Mouse (Mus musculus) embryonic facial prominence, embryonic 15.5 days (tissue): ENCODE measurements around the gene Tex22. TPM values are rescaled to one million over a fixed set of nuclear protein-coding genes. Genes with fewer than 3 reads are reported as not detected.

Experiments used
- microRNA-seq: library from miRNA; unstranded; fragments of <30 nt; microRNA quantifications from one replicate; pipeline ENCODE4, GENCODE M21; 2016; ENCODE audit warnings: borderline number of aligned reads
- polyA plus RNA-seq: library from polyadenylated mRNA; unstranded; fragments of >200 nt; fragmentation: Nextera tagmentation; extraction: Ambion mirVana; gene quantifications from 2 replicates; pipeline ENCODE4 v1.2.1, GENCODE M21; 2015

Tex22 gene
- polyA plus RNA-seq, 1 experiment from 2014 or later, result not detected

Small RNAs within 50 kb of the gene (microRNA-seq; reads per million reads assigned to microRNA genes)
- gene Gm44471, result not detected

Other genes starting within 250 kb of the Tex22 start
- gene Cdca4, start 245.1 kb upstream of the Tex22 start, polyA plus RNA-seq, result 99.7 and 110 TPM in 2 replicates
- gene Gpr132, start 206.3 kb upstream of the Tex22 start, polyA plus RNA-seq, result 0.35 and 0.41 TPM in 2 replicates
- 13.0 and 14.3 TPM in 2 replicates for gene Jag2, start 144.7 kb upstream of the Tex22 start, polyA plus RNA-seq
- 93.4 and 94.7 TPM in 2 replicates for gene Nudt14, start 132.4 kb upstream of the Tex22 start, polyA plus RNA-seq
- 28.9 and 31.5 TPM in 2 replicates for gene Btbd6, start 98.0 kb upstream of the Tex22 start, polyA plus RNA-seq
- 62.4 and 70.9 TPM in 2 replicates for gene Brf1, start 73.8 kb upstream of the Tex22 start, polyA plus RNA-seq
- 17.4 and 19.9 TPM in 2 replicates for gene Pacs2, start 60.0 kb upstream of the Tex22 start, polyA plus RNA-seq
- gene Mta1, start 23.8 kb downstream of the Tex22 start, polyA plus RNA-seq, result 14.7 and 15.6 TPM in 2 replicates
- gene Crip2, start 65.7 kb downstream of the Tex22 start, polyA plus RNA-seq, result 150 and 162 TPM in 2 replicates
- gene Crip1, start 71.8 kb downstream of the Tex22 start, polyA plus RNA-seq, result 436 and 462 TPM in 2 replicates
- gene Tedc1, start 81.9 kb downstream of the Tex22 start, polyA plus RNA-seq, result 29.6 and 36.8 TPM in 2 replicates
- 17.0 and 17.5 TPM in 2 replicates for gene Tmem121, start 111.4 kb downstream of the Tex22 start, polyA plus RNA-seq